Mouse (Mus musculus) mature B cell (primary cell): ENCODE results near the gene Mrpl49.
"Not testable (repeated sequence)": the region's sequence is repeated elsewhere in the genome, so short reads cannot be mapped to it uniquely, and the experiment has no call there.

ENCODE experiments used
- in situ Hi-C: fragments of 300-500 bp; cut with MboI; formaldehyde crosslinking; loops from 2 replicates; pipeline ENCODE4 v1.14.3; 2019

Mrpl49 gene

DNA sequence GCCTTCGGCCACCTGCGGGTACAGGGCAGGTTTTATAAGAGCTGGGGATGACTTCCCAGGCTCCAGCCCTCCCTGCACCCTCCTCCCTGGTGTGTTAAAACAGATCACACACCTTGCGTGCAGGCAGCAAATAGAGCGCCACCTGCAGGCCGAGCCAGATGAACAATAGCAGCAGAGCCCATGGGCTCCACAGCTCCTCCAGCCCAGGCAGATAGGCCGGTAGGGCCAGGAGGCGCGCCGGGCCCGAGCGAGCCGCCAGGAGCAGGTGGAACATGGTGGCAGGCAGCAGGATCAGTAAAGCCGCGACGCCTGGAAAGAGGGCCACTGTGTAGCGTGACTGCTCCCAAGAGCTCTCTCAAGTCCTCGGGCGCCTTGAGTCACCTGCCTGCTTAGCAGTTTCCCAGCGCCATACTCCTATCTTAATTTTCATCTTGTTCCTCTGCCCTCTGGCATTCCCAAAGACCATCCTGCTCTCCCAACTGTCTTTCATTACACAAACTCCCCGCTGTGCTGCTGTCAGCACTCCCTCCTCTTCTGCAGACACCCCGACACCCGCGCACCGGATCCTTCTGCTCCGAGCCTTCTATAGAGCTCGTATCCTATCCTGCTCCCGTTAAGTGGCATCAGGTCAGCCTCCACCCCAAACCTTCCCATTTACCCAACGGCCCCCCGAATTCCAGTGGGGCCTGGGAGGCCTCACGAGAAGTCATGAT lies 9.6 kb upstream of the Mrpl49 start:
- in situ Hi-C loops: no loop called here

DNA sequence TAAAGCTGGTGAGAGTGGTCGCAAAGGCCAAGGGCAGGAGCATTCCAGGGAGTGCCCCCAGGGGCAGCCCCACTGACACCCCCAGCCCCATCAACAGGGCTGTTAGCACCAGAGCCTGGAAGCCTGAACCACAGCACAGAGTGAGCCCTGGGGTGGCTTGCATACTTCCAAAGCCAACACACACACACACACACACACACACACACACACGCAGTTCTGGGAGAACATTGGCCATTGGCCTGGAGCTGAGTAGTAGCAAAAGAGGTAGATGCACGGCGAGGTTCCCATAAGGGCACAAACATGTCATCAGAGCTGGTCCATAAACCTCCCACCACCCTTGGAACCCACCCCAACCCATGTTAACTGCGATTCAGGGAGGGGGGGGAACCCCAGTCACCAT lies 9.0 kb upstream of the Mrpl49 start:
- in situ Hi-C loops: no loop called here

DNA sequence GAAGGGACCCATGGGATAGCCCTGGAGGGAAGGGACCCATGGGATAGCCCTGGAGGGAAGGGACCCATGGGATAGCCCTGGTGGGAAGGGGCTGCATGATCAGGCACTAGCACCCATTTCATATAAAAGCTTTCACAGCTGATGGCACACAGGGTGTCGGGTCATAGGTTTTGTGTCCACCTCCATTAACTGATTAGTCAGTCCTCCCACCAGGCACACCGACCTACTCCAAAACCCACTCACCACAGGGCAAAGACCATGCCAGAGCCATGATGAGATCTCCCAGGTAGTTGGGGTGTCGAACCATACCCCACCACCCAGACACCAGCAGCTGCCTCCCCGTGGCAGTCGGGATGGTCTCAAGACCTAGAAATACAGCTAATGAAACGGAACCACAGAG lies 5.5 kb upstream of the Mrpl49 start:
- in situ Hi-C loops: no loop called here

DNA sequence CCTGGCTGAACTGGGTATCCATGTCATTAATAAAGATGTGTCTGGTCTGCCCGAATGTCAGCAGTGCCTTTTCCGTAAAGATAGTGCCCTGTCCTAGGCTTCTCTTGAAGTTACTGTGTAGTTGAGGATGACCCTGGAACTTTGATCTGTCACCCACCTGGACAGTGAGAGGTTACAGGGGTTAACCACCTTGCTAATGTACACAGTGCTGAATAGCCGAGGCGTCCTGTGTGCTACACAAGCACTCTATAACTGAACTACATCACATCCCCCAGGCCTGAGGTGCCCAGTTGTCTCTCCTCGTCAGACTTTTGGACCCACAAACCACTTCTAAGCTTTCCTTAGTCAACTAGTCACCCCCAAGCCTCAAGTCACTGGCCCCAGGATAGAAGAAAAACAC lies 4.8 kb upstream of the Mrpl49 start:
- in situ Hi-C loops: no loop called here

DNA sequence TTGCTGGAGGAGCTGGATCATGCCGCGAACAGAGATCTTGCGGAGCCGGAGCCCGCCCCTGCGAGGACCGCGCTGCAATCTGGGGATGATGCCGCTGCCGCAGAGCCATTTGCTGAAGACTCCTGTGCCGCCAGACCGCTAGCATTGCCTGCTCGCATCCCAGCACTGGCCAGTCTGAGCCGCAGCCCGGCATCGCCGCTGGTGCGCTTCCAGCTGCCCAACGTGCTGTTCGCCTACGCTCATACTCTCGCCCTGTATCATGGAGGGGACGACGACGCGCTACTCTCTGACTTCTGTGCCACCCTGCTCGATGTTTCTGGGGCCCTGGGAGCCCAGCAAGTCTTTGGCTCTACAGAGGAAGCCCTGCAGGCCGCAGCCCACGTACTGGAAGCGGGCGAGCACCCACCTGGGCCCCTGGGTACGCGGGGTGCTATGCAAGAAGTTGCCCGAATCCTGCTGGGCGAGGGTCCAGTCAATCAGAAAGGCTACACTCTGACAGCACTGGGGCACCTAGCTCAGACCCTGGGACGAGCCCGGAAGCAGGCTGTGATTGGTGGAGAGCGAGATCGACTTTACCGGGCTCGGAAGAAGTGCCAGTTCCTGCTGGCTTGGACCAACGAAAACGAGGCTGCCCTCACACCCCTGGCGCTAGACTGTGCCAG lies 4.2 kb upstream of the Mrpl49 start:
- in situ Hi-C loops: no loop called here

DNA sequence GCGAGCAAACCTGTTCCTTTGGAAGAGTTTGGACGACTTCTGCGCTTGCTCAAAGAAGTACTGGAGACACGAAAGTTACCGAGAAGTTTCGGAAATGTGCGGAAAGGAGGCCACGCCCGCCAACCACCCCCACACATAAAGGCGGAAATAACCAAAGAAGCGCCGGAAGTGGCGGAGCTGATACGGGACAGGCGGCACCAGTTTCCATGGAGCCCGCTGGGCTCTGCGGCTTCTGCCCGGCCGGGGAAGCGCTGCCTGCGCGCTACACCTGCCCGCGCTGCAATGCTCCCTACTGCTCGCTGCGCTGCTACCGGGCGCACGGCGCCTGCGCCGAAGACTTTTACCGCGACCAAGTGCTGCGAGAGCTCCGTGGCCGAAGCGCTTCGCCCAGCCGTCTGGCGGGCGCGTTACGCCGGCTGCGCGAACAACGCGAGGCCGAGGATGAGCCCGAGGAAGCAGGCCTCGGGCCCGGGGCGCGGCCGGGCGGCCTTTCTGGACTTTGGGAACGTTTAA lies 3.5 kb upstream of the Mrpl49 start, which contains the start of gene Znhit2:
Gene Znhit2, plus strand, starts transcription at position 172 of the 513 bp plus-strand sequence.
- in situ Hi-C loops: no loop called here

DNA sequence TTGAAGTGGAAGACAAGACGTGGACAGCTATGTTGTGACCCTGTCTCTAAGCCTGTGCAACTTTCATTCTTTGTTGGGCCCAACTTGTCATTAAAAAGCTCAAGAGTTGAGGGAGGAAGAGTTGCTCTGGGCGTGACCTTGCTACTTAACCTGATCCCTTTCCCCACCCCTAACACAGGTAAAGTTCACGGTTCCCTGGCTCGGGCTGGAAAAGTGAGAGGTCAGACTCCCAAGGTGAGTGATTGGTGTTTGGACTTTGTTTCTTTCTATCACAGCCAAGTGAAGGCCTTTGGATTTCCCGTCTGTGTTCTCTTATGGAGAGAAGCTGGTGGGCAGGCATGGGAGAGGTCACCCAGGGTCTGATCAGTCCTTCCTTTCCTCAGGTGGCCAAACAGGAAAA lies 1.4 kb upstream of the Mrpl49 start:
- in situ Hi-C loops: no loop called here

DNA sequence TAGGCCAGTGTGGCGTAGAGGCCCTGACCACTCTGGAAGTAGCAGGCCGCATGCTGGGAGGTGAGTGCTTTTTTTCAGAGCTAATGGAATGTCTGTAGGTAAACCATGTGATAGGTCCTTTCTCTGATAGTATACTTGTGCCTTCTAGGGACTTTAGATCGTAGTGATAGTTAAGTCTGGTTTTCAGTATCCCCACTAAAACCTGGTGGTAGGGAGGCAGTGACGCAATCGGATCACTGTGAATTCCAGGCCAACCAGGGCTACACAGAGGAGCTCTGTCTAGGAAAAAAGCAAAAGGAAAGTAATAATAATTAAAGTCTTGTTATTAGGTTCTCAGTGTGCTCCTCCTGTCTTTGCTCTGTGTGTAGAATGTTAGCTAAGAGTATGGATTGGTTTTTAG lies 928 bp upstream of the Mrpl49 start:
- in situ Hi-C loops: no loop called here

DNA sequence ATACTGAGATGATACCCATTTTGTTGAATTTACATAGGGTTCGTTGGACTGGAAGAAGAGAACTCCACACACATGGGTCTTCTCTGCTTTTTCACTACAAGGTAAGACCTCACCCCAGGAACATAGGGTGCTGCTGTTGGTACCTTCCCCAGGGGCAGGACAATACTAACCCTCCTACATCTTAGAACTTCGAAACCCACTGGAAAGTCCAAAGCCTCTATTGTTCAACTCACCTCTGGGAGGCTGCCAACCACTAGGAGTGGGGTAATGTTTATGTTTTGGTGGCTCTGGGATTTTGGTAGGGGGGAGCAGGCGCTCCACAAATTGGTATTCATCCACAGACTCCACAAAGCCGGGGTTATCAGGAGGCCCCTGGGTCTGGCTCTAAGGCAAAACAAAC lies 889 bp downstream of the Mrpl49 start:
- in situ Hi-C loops: no loop called here

DNA sequence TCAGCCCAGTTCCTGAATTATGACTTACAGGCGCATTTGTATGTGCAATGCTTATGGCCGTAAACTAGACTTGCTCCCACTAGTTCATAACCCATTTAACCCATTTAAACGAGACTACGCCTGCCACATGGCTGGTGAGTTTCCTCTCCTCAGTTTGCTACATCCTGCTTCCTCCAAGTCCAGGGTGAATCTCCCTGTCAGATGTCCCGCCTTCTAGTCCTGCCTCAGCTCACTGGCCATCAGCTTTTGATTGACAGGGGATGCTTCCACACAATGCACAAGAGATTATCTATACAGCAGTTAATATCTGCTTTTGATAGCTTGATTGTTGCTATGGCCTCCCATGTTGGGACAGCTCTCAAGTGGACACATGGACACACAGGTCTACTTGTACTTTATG lies 3.3 kb downstream of the Mrpl49 start:
- in situ Hi-C loops: no loop called here

DNA sequence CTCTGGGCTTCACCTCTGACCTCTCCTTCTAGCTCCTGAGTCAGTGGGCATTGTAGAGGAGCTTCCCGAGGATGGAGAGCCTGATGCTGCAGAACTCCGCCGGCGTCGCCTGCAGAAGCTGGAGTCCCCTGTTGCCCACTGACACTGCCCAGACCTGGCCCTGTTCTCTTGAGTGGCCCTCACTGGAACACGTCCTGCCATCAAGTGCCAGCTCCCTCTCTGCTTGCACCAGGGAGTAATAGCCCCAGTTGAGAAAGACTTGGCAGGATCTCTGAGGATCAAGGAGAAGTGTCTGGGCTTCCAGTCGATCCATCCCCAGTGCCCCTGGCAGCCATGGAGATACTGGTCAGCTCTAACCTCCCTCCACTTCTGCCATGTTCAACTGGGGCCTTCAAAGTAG lies 5.1 kb downstream of the Mrpl49 start:
- in situ Hi-C loops: no loop called here

DNA sequence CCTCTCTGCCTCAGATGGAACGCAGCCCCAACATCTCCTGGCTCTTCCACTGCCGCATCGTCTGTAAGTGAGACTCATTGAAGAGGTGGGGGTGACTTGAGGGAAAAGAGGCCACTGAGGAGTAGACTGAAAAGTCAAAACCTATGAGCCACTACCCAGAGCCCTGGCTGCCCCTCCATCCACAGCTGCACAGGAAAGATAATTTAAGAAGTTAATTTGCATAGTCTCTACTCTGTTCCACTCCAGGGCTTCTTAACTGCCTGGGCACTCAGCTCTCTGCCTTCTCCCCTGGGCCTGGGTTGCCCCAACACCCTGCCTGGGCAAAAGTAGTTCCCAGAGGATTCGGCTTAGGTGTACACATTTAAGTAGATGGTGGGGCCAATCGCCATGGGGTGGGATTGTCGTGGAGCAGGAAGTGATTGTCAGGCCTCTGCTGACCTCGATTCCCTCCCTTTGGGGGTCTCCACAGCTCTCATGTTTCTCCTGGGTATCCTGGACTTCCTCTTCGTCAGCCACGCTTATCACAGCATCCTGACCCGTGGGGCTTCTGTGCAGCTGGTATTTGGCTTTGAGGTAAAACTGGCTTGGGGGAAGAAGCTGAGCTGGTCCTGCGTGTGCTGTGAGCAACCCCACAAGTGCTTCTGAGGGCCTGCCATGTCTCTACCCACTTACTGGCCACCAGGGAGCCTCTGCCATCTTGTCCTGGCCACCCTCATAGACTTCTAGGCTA lies 8.7 kb downstream of the Mrpl49 start:
- in situ Hi-C loops: no loop called here

DNA sequence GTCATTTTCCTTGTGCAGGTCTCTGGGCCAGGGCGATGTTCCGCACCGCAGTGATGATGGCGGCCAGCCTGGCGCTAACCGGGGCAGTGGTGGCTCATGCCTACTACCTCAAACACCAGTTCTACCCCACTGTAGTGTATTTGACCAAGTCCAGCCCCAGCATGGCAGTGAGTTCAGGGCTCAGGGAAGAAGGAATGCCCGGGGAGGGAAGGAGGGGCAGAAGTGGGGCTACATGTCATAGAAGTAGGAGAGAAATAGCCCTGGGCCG lies 9.8 kb downstream of the Mrpl49 start:
- in situ Hi-C loops: no loop called here

DNA sequence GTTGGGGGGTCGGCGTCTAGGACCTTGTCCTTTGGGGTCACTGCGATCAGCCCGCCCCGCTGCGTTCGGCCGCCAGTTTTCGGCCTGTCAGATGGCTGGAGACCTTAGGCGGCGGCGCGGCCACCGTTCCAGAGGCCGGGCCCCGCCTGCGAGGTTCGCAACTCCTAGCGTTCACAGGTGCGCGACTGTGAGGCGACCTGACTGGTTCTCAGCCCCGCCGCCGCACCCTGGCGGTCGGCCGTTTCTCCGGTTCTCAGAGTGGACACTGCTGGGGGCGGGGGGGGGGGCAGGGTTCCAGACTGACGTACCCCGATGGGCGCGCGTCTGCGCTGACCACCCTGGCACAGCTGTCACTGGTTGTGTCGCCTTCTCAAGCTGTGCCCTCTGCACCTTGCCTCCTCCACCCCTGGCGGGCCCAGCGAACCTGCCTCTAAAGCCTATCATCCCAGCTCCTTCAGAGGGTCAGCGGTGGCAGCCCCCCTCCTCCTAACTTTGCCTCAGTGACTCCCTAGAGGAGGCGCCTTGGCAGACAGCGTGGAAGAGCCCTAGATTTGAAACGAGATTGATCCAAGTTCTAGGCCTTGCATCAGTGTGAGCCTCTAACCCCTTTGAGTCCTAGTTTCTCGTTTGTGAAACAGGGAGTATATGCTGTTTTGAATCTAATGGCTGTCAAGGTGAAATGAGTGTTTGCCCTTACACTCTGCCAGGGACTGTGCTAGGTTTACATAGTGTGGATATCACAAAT lies 10.3 kb downstream of the Mrpl49 start:
- in situ Hi-C loops: no loop called here

DNA sequence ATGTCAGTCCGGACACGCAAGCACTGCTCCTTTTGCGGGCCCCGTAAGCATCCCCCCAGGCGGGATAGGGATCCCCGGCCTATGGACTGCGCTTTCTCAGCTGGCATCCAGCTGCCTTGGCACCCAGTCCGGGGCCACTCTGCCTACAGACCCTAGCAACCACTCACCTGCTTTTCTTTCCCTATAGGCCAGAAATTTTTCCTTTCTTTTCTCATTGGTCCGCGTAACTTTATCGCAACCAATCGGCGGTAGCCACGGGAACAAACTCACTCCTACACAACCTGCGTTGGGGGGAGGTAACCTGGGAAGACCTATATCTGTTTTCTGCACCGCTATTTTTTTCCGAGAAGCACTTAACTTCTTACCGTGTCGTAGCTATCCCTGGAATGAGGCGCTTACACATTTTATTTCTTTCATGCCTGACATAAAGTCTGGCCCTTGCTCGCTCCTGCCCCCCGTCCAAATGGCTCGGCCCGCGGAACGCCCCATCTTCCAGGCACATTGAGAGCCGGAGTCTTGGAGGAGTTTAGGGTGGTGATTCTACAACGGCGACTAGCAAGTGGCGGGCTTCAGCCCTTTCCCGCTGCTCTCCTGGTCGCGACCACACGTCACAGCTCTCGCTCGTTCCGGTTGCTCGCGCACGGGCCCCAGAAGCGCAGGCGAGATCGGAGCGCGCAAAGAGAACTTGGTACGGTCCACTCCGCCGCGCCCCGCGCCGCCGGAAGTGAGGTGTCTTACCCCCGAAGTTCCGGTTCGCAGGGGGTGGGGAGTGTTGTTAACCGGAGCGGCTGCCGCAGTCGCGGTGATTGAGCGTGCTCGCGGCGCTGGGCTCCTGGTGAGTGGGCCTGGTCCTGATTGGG lies 11.1 kb downstream of the Mrpl49 start, which contains the start of gene Syvn1:
Gene Syvn1, plus strand, starts transcription at position 283 of the 860 bp plus-strand sequence.
- in situ Hi-C loops: no loop called here

DNA sequence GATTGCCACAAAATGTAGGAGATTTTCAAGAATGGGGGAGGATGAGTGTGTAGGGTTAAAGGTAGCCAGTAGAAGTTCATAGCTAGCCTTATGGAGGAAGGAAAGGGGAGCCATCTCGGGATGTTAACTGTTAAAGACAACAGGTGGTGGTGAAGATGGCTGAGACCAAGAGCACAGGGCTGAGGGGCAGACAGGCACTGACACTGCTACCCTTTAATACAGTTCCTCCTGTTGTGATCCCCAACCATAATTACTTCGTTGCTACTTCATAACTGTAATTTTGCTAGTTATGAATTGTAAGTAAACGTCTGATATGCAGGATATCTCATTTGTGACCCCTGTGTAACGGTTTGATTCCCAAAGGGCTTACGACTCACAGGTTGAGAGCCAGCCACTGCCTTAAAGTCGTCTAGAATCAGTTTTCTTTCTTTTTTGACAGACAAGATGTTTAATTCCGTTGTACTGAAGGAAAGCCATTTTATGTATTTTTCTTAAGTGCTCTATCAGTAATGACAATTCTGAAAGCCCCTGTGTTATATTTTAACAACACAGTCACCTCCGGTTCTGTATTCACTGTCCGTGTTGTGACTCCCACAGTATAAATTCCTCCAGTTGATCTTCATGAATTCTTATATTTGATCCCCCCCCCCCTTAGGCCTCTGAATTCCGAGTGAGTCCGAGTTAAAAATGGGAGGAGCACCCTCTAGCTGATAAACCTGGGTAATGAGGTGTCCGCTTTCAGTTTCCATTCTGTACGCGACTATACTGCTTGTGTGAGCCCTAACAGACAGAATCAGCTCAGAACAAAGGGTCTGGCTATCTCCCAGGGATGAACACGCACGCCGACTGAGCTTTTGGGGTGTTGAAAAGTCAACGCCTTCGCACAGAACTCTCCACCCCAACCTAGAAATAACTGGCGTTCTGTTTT lies 12.0 kb downstream of the Mrpl49 start:
- in situ Hi-C loops: no loop called here

DNA sequence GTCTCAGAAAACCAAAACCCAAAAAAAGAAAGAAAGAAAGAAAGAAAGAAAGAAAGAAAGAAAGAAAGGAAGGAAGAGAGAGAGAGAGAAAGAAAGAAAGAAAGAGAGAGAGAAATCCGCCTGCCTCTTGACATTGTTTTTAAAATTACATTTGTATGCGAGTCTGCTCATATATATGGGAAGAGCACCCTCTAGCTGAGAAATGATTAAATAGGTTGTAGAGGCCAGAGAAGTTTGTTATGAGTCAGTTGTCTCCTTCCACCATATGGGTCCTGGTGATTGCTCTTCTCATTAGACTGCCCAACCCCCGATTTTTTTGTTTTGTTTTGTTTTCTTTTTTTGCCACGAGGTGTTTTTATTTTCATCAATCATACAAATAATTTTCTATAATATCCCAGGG lies 13.5 kb downstream of the Mrpl49 start:
- in situ Hi-C loops: not testable (repeated sequence)

DNA sequence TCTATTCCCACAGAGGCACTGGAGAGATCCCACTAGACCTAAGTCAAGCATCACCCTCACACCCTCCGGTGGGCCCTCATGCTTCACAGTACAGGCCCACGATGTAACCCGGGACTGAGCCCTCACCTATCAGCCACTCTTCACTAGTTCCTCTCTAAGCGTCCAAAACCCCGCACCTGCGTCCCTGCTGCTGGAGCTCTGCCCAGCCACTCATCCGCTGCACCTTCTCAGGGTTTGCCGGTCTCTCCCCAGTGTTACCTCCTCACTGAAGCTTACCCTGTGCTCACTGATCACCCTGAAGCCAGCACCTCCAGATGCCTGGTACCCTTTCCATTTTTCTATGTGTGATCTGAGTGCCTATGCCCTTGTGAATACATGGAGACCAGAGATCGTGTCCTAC lies 15.3 kb downstream of the Mrpl49 start:
- in situ Hi-C loops: no loop called here

DNA sequence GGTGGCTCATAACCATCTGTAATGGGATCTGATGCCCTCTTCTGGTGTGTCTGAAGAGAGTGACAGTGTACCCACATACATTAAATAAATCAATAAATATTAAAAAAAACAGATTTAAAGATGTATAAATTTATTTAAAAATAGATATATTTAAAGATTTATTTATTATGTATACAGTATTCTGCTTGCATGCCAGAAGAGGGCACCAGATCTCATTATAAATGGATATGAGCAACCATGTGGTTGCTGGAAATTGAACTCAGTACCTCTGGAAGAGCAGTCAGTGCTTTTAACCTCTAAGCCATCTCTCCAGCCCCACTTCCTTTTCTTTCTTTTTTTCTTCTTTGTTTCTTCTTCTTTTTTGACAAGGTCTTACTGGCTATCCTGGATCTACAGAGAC lies 17.6 kb downstream of the Mrpl49 start:
- in situ Hi-C loops: no loop called here

DNA sequence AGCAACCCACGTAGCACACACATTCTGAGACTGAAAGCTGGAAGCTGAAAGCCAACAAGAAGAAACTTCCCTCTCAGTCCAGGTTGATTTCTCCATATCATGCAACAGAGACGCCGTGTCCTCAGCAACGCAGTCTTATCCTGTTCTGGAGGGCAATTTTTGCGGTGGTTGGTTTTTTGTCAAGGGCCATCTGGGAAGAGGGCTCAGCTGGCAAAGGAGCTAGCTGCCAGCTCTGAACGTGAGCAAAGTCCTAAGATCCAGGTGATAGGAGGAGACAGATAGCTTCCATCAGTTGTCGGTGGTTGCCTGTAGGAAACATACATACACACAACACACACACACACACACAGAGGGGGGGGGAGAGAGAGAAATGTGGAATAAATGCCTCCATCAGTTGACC lies 19.3 kb downstream of the Mrpl49 start:
- in situ Hi-C loops: no loop called here
